In the genomic region with DNA sequence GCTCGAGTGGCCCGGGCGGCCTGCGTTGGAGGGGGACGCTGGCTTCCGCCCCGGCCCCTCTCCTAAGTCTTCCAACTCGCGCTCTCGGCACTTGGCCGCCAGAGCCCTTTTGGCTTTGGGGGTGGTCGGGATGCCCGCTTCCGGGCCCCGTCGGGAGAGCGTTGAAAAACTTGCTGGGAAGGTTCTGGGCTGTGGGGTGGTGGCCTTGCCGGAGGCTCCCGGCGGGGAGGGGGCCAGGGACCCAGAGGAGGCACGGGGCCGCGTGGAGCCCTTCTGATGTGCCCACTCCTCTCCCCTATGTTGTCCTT, we compare ENCODE assay signal across 8 mouse cellular contexts. TPM values are rescaled to one million over a fixed set of nuclear protein-coding genes. Genes with fewer than 3 reads are reported as not detected.
DNase-seq lines count a peak whose midpoint lies in the region; ATAC-seq and TF ChIP-seq lines count a peak whose summit lies in the region.

No protein-coding gene starts in this region.

- H3K4me1 ChIP-seq in ES-E14 (ENCODE audit: control insufficient read depth in 2 of 2, insufficient read depth in 2 of 2, low read length in 2 of 2, poor library complexity in 1 of 2) = peaks cover 0 to 28% of the 10 kb centered on the region in 2 experiments
- peaks cover 58% of the 10 kb centered on the region for H3K4me1 ChIP-seq in embryonic facial prominence, embryonic 14.5 days (ENCODE audit: control insufficient read depth, insufficient read depth, low read length)
- peaks cover 73% of the 10 kb centered on the region for H3K4me1 ChIP-seq in hindbrain, embryonic 13.5 days (replicated peaks)
- H3K4me1 ChIP-seq in midbrain, embryonic 12.5 days = peaks cover 69% of the 10 kb centered on the region

- no peaks in the 10 kb centered on the region for H3K9me3 ChIP-seq in ES-E14 (ENCODE audit: control insufficient read depth, insufficient read depth, low read depth, low read length)
- H3K9me3 ChIP-seq in embryonic facial prominence, embryonic 14.5 days (ENCODE audit: control insufficient read depth, low read length) = no peaks in the 10 kb centered on the region
- H3K9me3 ChIP-seq in hindbrain, embryonic 13.5 days = no peaks in the 10 kb centered on the region
- no peaks in the 10 kb centered on the region for H3K9me3 ChIP-seq in midbrain, embryonic 12.5 days

- H3K36me3 ChIP-seq in ES-E14 (ENCODE audit: control insufficient read depth, insufficient read depth, low read length, poor library complexity, severe bottlenecking) = peaks cover 17% of the 10 kb centered on the region
- H3K36me3 ChIP-seq in embryonic facial prominence, embryonic 14.5 days (ENCODE audit: control insufficient read depth, insufficient read depth, low read length) = peaks cover 24% of the 10 kb centered on the region; the same call in 1 of the 2 replicates
- peaks cover 8% of the 10 kb centered on the region; the same call in 1 of the 2 replicates for H3K36me3 ChIP-seq in hindbrain, embryonic 13.5 days
- H3K36me3 ChIP-seq in midbrain, embryonic 12.5 days = peaks cover 10% of the 10 kb centered on the region; the same call in 1 of the 2 replicates

- H3K27ac ChIP-seq in ES-E14 (ENCODE audit: insufficient read depth, low read depth, low read length, poor library complexity, severe bottlenecking) = peak overlapping the region; percentile 24; the same call in 1 of the 2 replicates
- peak overlapping the region; percentile 90 for H3K27ac ChIP-seq in embryonic facial prominence, embryonic 14.5 days (replicated peaks; ENCODE audit: low read depth, low read length)
- H3K27ac ChIP-seq in hindbrain, embryonic 13.5 days = peak overlapping the region; percentile 96
- H3K27ac ChIP-seq in midbrain, embryonic 12.5 days (replicated peaks) = peak overlapping the region; percentile 95

- WGBS in embryonic facial prominence, embryonic 14.5 days = 0% methylated on average over 19 of the region's 23 CpGs
- 0% methylated on average over 23 of the region's 23 CpGs for WGBS in hindbrain, embryonic 13.5 days
- 0% methylated on average over 23 of the region's 23 CpGs for WGBS in midbrain, embryonic 12.5 days

- H3K4me2 ChIP-seq in embryonic facial prominence, embryonic 14.5 days (ENCODE audit: low read depth, low read length) = peak overlapping the region; percentile 95
- peak overlapping the region; percentile 96 for H3K4me2 ChIP-seq in hindbrain, embryonic 13.5 days
- H3K4me2 ChIP-seq in midbrain, embryonic 12.5 days (replicated peaks) = peak overlapping the region; percentile 88

- in situ Hi-C loops in ES-E14 (cut with MboI; ENCODE audit: low sequenced_read_pairs in 2 of 2, unreplicated experiment in 2 of 2) = no loop called here

- H3K4me3 ChIP-seq in ES-E14 (ENCODE audit: insufficient read depth in 1 of 2, low read depth in 1 of 2, low read length in 2 of 2, poor library complexity in 1 of 2, severe bottlenecking in 1 of 2) = peak overlapping the region; percentile 88 to 89
- H3K4me3 ChIP-seq in embryonic facial prominence, embryonic 14.5 days (ENCODE audit: low read depth, low read length) = peak overlapping the region; percentile 86
- H3K4me3 ChIP-seq in hindbrain, embryonic 13.5 days = peak overlapping the region; percentile 90
- H3K4me3 ChIP-seq in midbrain, embryonic 12.5 days = peak overlapping the region; percentile 97

- ATAC-seq in embryonic facial prominence, embryonic 14.5 days (ENCODE audit: low read depth) = no peak
- no peak for ATAC-seq in hindbrain, embryonic 13.5 days (ENCODE audit: low FRiP score)
- ATAC-seq in midbrain, embryonic 12.5 days (ENCODE audit: low FRiP score, low read depth) = no peak
- ATAC-seq in frontal cortex, adult (ENCODE audit: low TSS enrichment) = no peak

- H3K27me3 ChIP-seq in embryonic facial prominence, embryonic 14.5 days (replicated peaks; ENCODE audit: control insufficient read depth, insufficient read depth, low read length) = no peaks in the 10 kb centered on the region
- no peaks in the 10 kb centered on the region for H3K27me3 ChIP-seq in hindbrain, embryonic 13.5 days
- H3K27me3 ChIP-seq in midbrain, embryonic 12.5 days = no peaks in the 10 kb centered on the region

- peak; percentile 46 to 63 for DNase-seq in layer of hippocampus, postnatal 10 days (ENCODE audit: low spot score in 2 of 2)
- no peak for DNase-seq in layer of hippocampus, adult 8-10 months (ENCODE audit: low spot score in 2 of 2)
- DNase-seq in ES-E14 (ENCODE audit: low read depth, low spot score) = no peak
- DNase-seq in embryonic facial prominence, embryonic 14.5 days (ENCODE audit: low spot score) = no peak
- DNase-seq in adipocyte (ENCODE audit: low spot score) = no peak

- peak overlapping the region; percentile 86 for H3K9ac ChIP-seq in ES-E14 (ENCODE audit: insufficient read depth, low read depth, low read length, poor library complexity, severe bottlenecking)
- H3K9ac ChIP-seq in embryonic facial prominence, embryonic 14.5 days (ENCODE audit: low read depth, low read length) = peak overlapping the region; percentile 97
- peak overlapping the region; percentile 99 for H3K9ac ChIP-seq in hindbrain, embryonic 13.5 days
- H3K9ac ChIP-seq in midbrain, embryonic 12.5 days (replicated peaks) = peak overlapping the region; percentile 100

TF ChIP-seq in ES-E14, 5 proteins besides CTCF, POLR2A, EP300 and RAD21:
- no peak for TF ChIP-seq ZC3H11A (IDR thresholded peaks at IDR 0.05; ENCODE audit: borderline replicate concordance, low read depth, low read length)
- TF ChIP-seq CHD2 (IDR thresholded peaks at IDR 0.05; ENCODE audit: low read depth, low read length) = no peak
- no peak for TF ChIP-seq HCFC1 (IDR thresholded peaks at IDR 0.05; ENCODE audit: borderline replicate concordance, insufficient read depth, low read length)
- TF ChIP-seq MAFK (IDR thresholded peaks at IDR 0.05; ENCODE audit: insufficient read depth, low read depth, low read length) = no peak
- no peak for TF ChIP-seq ZNF384 (IDR thresholded peaks at IDR 0.05; ENCODE audit: low read depth, low read length)

RNA-seq across cellular contexts. Expression of a gene that starts 1.4 kb away (rescaled TPM):
- 10 to 100 TPM; 63.2 to 72.5 TPM for total RNA-seq in layer of hippocampus, postnatal 10 days (2021)
- total RNA-seq in layer of hippocampus, adult 8-10 months (2022) = 10 to 100 TPM; 47.8 to 62.3 (median 56.9) TPM
- total RNA-seq in ES-E14 (2012; rRNA removed) = 51.0 and 57.0 TPM in 2 replicates
- polyA plus RNA-seq in embryonic facial prominence, embryonic 14.5 days (2014; fragmentation: Nextera tagmentation; extraction: Ambion mirVana) = 25.5 and 31.4 TPM in 2 replicates
- polyA plus RNA-seq in hindbrain, embryonic 13.5 days (2015; fragmentation: Nextera tagmentation; extraction: Ambion mirVana) = 31.0 and 32.3 TPM in 2 replicates
- 65.9 and 71.9 TPM in 2 replicates for polyA plus RNA-seq in midbrain, embryonic 12.5 days (2016; fragmentation: Nextera tagmentation; extraction: Ambion mirVana)

Comparison
In these comparisons a context has a peak if more than half of its experiments do, and no peak if none do; other contexts are left out.
1. DNase-seq: peak in layer of hippocampus, postnatal 10 days (2 of 2); none in layer of hippocampus, adult 8-10 months (0 of 2), ES-E14 (single experiment), embryonic facial prominence, embryonic 14.5 days (single experiment) and adipocyte (single experiment).
2. H3K27ac ChIP-seq: peak in every context shown above with its lines; median percentile 96 in hindbrain, embryonic 13.5 days; 95 in midbrain, embryonic 12.5 days; 90 in embryonic facial prominence, embryonic 14.5 days; 24 in ES-E14.
3. Peak in every context shown above with its lines, with median percentiles within 50 percentile points of each other: H3K4me3 ChIP-seq, H3K9ac ChIP-seq and H3K4me2 ChIP-seq.